Mouse (Mus musculus) intestine, postnatal 0 days (tissue): ENCODE data around the gene Tbp. TPM values are rescaled to one million over a fixed set of nuclear protein-coding genes. Genes with fewer than 3 reads are reported as not detected.

ENCODE experiments used
- ATAC-seq: fragments of 200-750 bp; cut with Nextera tagmentation; 2 replicates; pipeline ENCODE4 v1.8.0; 2017; ENCODE audit warnings: mild to moderate bottlenecking, moderate TSS enrichment, moderate library complexity
- H3K27ac ChIP-seq: fragments of 300-500 bp; sonication (generic); 2 replicates; pipeline ENCODE4 v1.5.1; 2014; ENCODE audit warnings: mild to moderate bottlenecking, low read depth, low read length, moderate library complexity
- H3K27me3 ChIP-seq: fragments of 300-500 bp; sonication (generic); replicated peaks from 2 replicates; pipeline ENCODE4 v1.6.1; 2014; ENCODE audit warnings: low read length, mixed read lengths; ENCODE audit not compliant: control insufficient read depth, insufficient read depth
- H3K36me3 ChIP-seq: fragments of 300-500 bp; sonication (generic); 2 replicates; pipeline ENCODE4 v1.6.1; 2014; ENCODE audit warnings: mild to moderate bottlenecking, moderate library complexity; ENCODE audit not compliant: control insufficient read depth, insufficient read depth
- H3K4me1 ChIP-seq: fragments of 300-500 bp; sonication (generic); replicated peaks from 2 replicates; pipeline ENCODE4 v1.6.1; 2014; ENCODE audit warnings: antibody characterized with exemption, low read length, mixed read lengths; ENCODE audit not compliant: control insufficient read depth, insufficient read depth
- H3K4me2 ChIP-seq: fragments of 300-500 bp; sonication (generic); replicated peaks from 2 replicates; pipeline ENCODE4 v1.6.1; 2014; ENCODE audit warnings: low read depth, mild to moderate bottlenecking, moderate library complexity
- H3K4me3 ChIP-seq: fragments of 300-500 bp; sonication (generic); 2 replicates; pipeline ENCODE4 v1.5.1; 2014; ENCODE audit warnings: low read depth, low read length
- H3K9ac ChIP-seq: fragments of 300-500 bp; sonication (generic); 2 replicates; pipeline ENCODE4 v1.6.1; 2014; ENCODE audit warnings: mild to moderate bottlenecking, low read depth, low read length
- H3K9me3 ChIP-seq: fragments of 300-500 bp; sonication (generic); 2 replicates; pipeline ENCODE4 v1.6.1; 2016; ENCODE audit warnings: mixed run types; ENCODE audit not compliant: control insufficient read depth
- CTCF ChIP-seq: sonication (generic); IDR thresholded peaks from 2 replicates; pipeline ENCODE4 v1.5.1; 2016; ENCODE audit warnings: low read depth, mild to moderate bottlenecking, control low read depth, antibody characterized with exemption, moderate library complexity
- WGBS: fragments of 180-500 bp; shearing (Covaris S2); extraction: QIAGEN DNeasy Blood & Tissue Kit; methylation state at CpG from one replicate; pipeline ENCODE4 v1.1.7; 2014; 5-methylcytosine and 5-hydroxymethylcytosine counted together
- polyA plus RNA-seq: library from polyadenylated mRNA; unstranded; fragments of >200 nt; fragmentation: Nextera tagmentation; extraction: Ambion mirVana; gene quantifications from 2 replicates; pipeline ENCODE4 v1.2.1, GENCODE M21; 2015

Tbp gene
- polyA plus RNA-seq, 1 experiment from 2014 or later, result 21.7 TPM

GRCm38 (mm10) chr17:15472671-15473070 is 27.0 kb upstream of the Tbp start:
- TF ChIP-seq CTCF, result peak; percentile 51
- Histone ChIP-seq H3K4me2 (no peak overlapping the region), H3K9me3 (no peaks in the 10 kb centered on the region), H3K4me1 (no peaks in the 10 kb centered on the region), H3K4me3 (no peak overlapping the region), H3K27me3 (no peaks in the 10 kb centered on the region), H3K9ac (no peak overlapping the region), H3K36me3 (peaks cover 74% of the 10 kb centered on the region), H3K27ac (no peak overlapping the region)
- 90% methylated on average over 4 of the region's 4 CpGs for WGBS
- no peak for ATAC-seq

GRCm38 (mm10) chr17:15490542-15490941 is 9.1 kb upstream of the Tbp start:
- TF ChIP-seq CTCF, result no peak
- Histone ChIP-seq H3K36me3 (peaks cover 53% of the 10 kb centered on the region), H3K4me1 (no peaks in the 10 kb centered on the region), H3K27ac (no peak overlapping the region), H3K27me3 (no peaks in the 10 kb centered on the region), H3K4me2 (no peak overlapping the region), H3K9me3 (no peaks in the 10 kb centered on the region), H3K4me3 (no peak overlapping the region), H3K9ac (no peak overlapping the region)
- 87% methylated on average over 7 of the region's 7 CpGs for WGBS
- ATAC-seq, result no peak

GRCm38 (mm10) chr17:15497882-15498752 is 1.6 kb upstream of the Tbp start:
- ATAC-seq, result peak; percentile 91
- H3K36me3 ChIP-seq, result peaks cover 28% of the 10 kb centered on the region
- 0 out of 2 replicates have a peak, but pooled peaks cover 11% of the 10 kb centered on the region for H3K4me1 ChIP-seq
- peak overlapping the region; percentile 98 for H3K27ac ChIP-seq
- peak overlapping the region; percentile 97 for H3K4me3 ChIP-seq
- H3K9ac ChIP-seq, result peak overlapping the region; percentile 91
- TF ChIP-seq CTCF, result no peak
- no peaks in the 10 kb centered on the region for H3K27me3 ChIP-seq
- WGBS, result under 1% methylated on average over 50 of the region's 50 CpGs
- H3K9me3 ChIP-seq, result no peaks in the 10 kb centered on the region
- peak overlapping the region; percentile 85 for H3K4me2 ChIP-seq

- Histone ChIP-seq H3K4me2 (peak overlapping the region; percentile 85), H3K27me3 (no peaks in the 10 kb centered on the region), H3K9me3 (no peaks in the 10 kb centered on the region), H3K4me3 (peak overlapping the region; percentile 97), H3K36me3 (peaks cover 24% of the 10 kb centered on the region), H3K4me1 (0 out of 2 replicates have a peak, but pooled peaks cover 11% of the 10 kb centered on the region), H3K27ac (0 out of 2 replicates have a peak overlapping the region, but pooled peaks have one; percentile 98), H3K9ac (peak overlapping the region; percentile 91; the same call in 1 of the 2 replicates)
- WGBS, result 36% methylated on average over 7 of the region's 7 CpGs
- no peak for ATAC-seq
- TF ChIP-seq CTCF, result no peak
These were observed 955 bp upstream of the Tbp start for GRCm38 (mm10) chr17:15498753-15499113.

GRCm38 (mm10) chr17:15510694-15511093 is 11.0 kb downstream of the Tbp start:
- Histone ChIP-seq H3K4me2 (no peak overlapping the region), H3K9me3 (no peaks in the 10 kb centered on the region), H3K4me1 (no peaks in the 10 kb centered on the region), H3K27ac (no peak overlapping the region), H3K9ac (no peak overlapping the region), H3K4me3 (no peak overlapping the region), H3K36me3 (peaks cover 75% of the 10 kb centered on the region), H3K27me3 (no peaks in the 10 kb centered on the region)
- TF ChIP-seq CTCF, result no peak
- WGBS, result 91% methylated on average over 2 of the region's 2 CpGs
- no peak for ATAC-seq

- H3K4me1 ChIP-seq, result no peaks in the 10 kb centered on the region
- H3K36me3 ChIP-seq, result peaks cover 74% of the 10 kb centered on the region
- no peak overlapping the region for H3K4me3 ChIP-seq
- peak; percentile 19; the same call in 1 of the 2 replicates for TF ChIP-seq CTCF
- no peak overlapping the region for H3K9ac ChIP-seq
- no peaks in the 10 kb centered on the region for H3K9me3 ChIP-seq
- H3K27me3 ChIP-seq, result no peaks in the 10 kb centered on the region
- no peak for ATAC-seq
- WGBS, result 72% methylated on average over 5 of the region's 5 CpGs
- no peak overlapping the region for H3K27ac ChIP-seq
- no peak overlapping the region for H3K4me2 ChIP-seq
These were observed 18.1 kb downstream of the Tbp start for GRCm38 (mm10) chr17:15517776-15518175.
